Mouse (Mus musculus): ENCODE data around the gene Krt75. TPM values are rescaled to one million over a fixed set of nuclear protein-coding genes. Genes with fewer than 3 reads are reported as not detected.

Krt75 gene
- 0.20 and 0.24 TPM in 2 replicates for polyA plus RNA-seq (2015; fragmentation: Nextera tagmentation; extraction: Ambion mirVana)

DNA sequence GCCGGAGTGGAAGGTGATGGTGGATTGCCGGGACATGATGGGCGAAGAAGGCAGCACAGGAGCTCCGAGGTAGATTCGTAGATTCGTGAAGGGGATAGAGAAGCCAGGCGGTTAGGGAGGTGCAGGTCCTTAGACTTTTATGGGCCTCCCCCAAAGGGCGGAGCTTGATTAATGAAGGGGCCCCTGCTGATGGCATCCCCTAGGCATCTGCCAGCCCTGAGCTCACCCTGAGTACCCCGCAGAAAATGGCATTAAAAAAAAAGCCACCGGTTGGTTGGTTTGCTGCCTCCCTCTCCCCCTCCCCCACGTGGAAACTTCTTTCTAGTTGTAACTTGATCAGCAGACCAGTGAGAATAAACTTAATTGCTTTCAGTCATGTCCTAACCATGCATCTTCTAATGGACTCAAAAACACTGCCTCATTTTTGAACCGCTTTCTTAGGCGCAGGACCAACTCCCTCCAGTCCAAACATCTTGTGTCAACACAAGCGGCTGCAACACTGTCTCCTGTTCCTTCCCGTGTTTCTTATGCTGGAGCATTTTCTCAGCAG lies at the start of gene Krt75:
TSS of gene Krt75 (minus strand) at position 109 of the 550 bp plus-strand sequence.
- H3K4me3 ChIP-seq (ENCODE audit: low read length) = no peak within 1 kb of the TSS
- H3K9ac ChIP-seq (ENCODE audit: low read depth, low read length) = no peak within 1 kb of the TSS
- H3K9me3 ChIP-seq (ENCODE audit: control insufficient read depth, low read length) = no peaks in the 10 kb centered on the region
- no peaks in the 10 kb centered on the region for H3K4me1 ChIP-seq (ENCODE audit: control insufficient read depth, insufficient read depth, low read depth, low read length)
- H3K27ac ChIP-seq (ENCODE audit: low read depth, low read length) = no peak within 1 kb of the TSS
- H3K4me2 ChIP-seq (ENCODE audit: low read length) = no peak within 1 kb of the TSS
- no peaks in the 10 kb centered on the region for H3K36me3 ChIP-seq (ENCODE audit: control insufficient read depth, insufficient read depth, low read length)
- whole genome bisulfite sequencing = 75% methylated on average over 15 of the region's 15 CpGs
- no peak for ATAC-seq
- H3K27me3 ChIP-seq (replicated peaks; ENCODE audit: control insufficient read depth, insufficient read depth, low read length) = no peaks in the 10 kb centered on the region

DNA sequence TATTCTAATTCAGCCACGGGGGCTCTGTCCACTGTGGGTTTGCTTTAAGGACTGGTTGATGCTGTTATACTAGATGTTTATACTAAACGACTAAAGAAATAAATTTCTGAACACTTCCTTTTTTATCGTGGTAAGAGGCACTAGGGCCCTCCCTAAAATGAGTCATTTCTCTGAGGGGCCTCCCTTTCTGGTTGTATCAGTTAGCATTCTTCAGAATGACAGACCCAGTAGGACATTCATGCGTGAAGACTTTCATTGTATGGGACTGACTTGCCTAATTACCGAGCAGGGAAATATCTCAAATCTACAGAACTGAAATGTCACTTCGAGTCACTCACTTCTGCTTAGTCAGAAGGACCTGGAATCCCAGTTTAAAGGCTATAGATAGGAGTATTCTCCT lies 25.4 kb upstream of the Krt75 start:
- ATAC-seq = no peak
- no peak overlapping the region for H3K4me2 ChIP-seq (ENCODE audit: low read length)
- no peak overlapping the region for H3K9ac ChIP-seq (ENCODE audit: low read depth, low read length)
- WGBS = 54% methylated on average over 6 of the region's 6 CpGs
- H3K36me3 ChIP-seq (ENCODE audit: control insufficient read depth, insufficient read depth, low read length) = no peaks in the 10 kb centered on the region
- peaks cover under 1% of the 10 kb centered on the region; the same call in 1 of the 2 replicates for H3K9me3 ChIP-seq (ENCODE audit: control insufficient read depth, low read length)
- H3K27me3 ChIP-seq (replicated peaks; ENCODE audit: control insufficient read depth, insufficient read depth, low read length) = no peaks in the 10 kb centered on the region
- H3K27ac ChIP-seq (ENCODE audit: low read depth, low read length) = no peak overlapping the region
- H3K4me3 ChIP-seq (ENCODE audit: low read length) = no peak overlapping the region
- no peaks in the 10 kb centered on the region for H3K4me1 ChIP-seq (ENCODE audit: control insufficient read depth, insufficient read depth, low read depth, low read length)

- no peaks in the 10 kb centered on the region for H3K36me3 ChIP-seq (ENCODE audit: control insufficient read depth, insufficient read depth, low read length)
- H3K4me1 ChIP-seq (ENCODE audit: control insufficient read depth, insufficient read depth, low read depth, low read length) = no peaks in the 10 kb centered on the region
- H3K27me3 ChIP-seq (replicated peaks; ENCODE audit: control insufficient read depth, insufficient read depth, low read length) = no peaks in the 10 kb centered on the region
- 84% methylated on average over 10 of the region's 10 CpGs for WGBS
- no peak overlapping the region for H3K4me3 ChIP-seq (ENCODE audit: low read length)
- H3K27ac ChIP-seq (ENCODE audit: low read depth, low read length) = no peak overlapping the region
- no peak overlapping the region for H3K9ac ChIP-seq (ENCODE audit: low read depth, low read length)
- ATAC-seq = no peak
- no peak overlapping the region for H3K4me2 ChIP-seq (ENCODE audit: low read length)
- H3K9me3 ChIP-seq (ENCODE audit: control insufficient read depth, low read length) = no peaks in the 10 kb centered on the region
Observed at GRCm38 (mm10) chr15:101588216-101588615, 14.5 kb upstream of the Krt75 start.

DNA sequence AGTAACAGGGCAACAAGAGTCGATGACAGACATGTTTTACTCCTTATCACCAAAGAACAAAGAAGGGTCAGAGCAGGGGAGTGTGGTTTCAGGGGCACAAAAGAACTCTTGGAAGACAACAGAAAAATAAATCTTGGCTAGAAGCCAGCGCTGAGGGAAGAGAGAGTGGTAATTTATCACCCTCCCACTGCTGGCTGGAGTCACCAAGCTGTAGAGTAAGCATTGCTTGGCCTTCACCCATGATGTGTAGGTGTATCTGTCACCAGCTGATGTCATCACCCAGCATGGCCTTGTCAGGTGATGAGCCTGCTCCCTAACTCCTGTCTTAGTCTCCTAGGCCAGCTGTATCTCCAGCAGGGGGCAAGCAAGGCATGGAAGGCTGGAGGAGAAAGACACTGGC lies 10.8 kb upstream of the Krt75 start:
- 49% methylated on average over 2 of the region's 2 CpGs for WGBS
- no peaks in the 10 kb centered on the region for H3K4me1 ChIP-seq (ENCODE audit: control insufficient read depth, insufficient read depth, low read depth, low read length)
- H3K9ac ChIP-seq (ENCODE audit: low read depth, low read length) = no peak overlapping the region
- no peaks in the 10 kb centered on the region for H3K9me3 ChIP-seq (ENCODE audit: control insufficient read depth, low read length)
- no peak overlapping the region for H3K27ac ChIP-seq (ENCODE audit: low read depth, low read length)
- H3K4me2 ChIP-seq (ENCODE audit: low read length) = no peak overlapping the region
- no peak for ATAC-seq
- H3K27me3 ChIP-seq (replicated peaks; ENCODE audit: control insufficient read depth, insufficient read depth, low read length) = no peaks in the 10 kb centered on the region
- H3K4me3 ChIP-seq (ENCODE audit: low read length) = no peak overlapping the region
- no peaks in the 10 kb centered on the region for H3K36me3 ChIP-seq (ENCODE audit: control insufficient read depth, insufficient read depth, low read length)

DNA sequence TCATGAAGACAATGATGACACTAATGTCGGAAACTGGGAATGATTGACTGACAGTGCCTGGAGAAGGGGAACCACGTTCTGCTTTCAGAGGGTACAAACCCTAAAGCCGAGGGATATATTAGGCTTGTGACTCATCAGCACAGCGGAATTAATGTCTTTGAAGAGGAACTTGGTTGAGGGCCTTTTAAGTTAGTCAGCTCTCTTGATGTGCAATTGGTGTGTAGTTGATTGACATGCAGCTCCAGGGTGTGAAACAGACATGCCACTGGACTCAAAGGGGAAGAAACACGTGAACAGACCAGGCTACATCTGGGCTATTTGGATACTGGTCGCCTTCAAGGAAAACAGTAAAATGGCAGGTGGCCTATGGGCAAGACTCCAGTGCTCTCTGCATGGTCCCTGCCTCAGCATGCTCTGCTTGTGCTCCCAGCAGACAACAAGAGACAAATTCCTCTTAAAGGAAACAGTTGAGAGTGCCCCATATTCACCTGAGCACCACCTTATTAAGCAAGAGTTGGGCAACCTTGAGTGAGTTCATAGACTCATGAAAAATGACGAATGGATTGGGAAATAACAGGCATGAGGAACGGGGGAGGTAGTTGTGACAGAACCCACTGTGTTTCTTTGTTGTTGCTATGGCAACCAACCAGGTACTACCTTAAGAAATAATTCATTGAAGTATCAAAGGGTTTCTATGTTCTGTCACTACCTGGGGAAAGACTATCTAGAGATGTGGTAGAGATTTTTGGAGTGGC lies 9.7 kb upstream of the Krt75 start:
- no peak for ATAC-seq
- H3K27me3 ChIP-seq (replicated peaks; ENCODE audit: control insufficient read depth, insufficient read depth, low read length) = no peaks in the 10 kb centered on the region
- no peaks in the 10 kb centered on the region for H3K9me3 ChIP-seq (ENCODE audit: control insufficient read depth, low read length)
- H3K4me2 ChIP-seq (ENCODE audit: low read length) = no peak overlapping the region
- WGBS = 85% methylated on average over 8 of the region's 8 CpGs
- H3K4me1 ChIP-seq (ENCODE audit: control insufficient read depth, insufficient read depth, low read depth, low read length) = no peaks in the 10 kb centered on the region
- no peak overlapping the region for H3K27ac ChIP-seq (ENCODE audit: low read depth, low read length)
- H3K36me3 ChIP-seq (ENCODE audit: control insufficient read depth, insufficient read depth, low read length) = no peaks in the 10 kb centered on the region
- H3K9ac ChIP-seq (ENCODE audit: low read depth, low read length) = no peak overlapping the region
- H3K4me3 ChIP-seq (ENCODE audit: low read length) = no peak overlapping the region

- Histone ChIP-seq H3K27me3 (replicated peaks; ENCODE audit: control insufficient read depth, insufficient read depth, low read length) (no peaks in the 10 kb centered on the region), H3K36me3 (ENCODE audit: control insufficient read depth, insufficient read depth, low read length) (no peaks in the 10 kb centered on the region), H3K4me2 (ENCODE audit: low read length) (no peak overlapping the region), H3K4me1 (ENCODE audit: control insufficient read depth, insufficient read depth, low read depth, low read length) (no peaks in the 10 kb centered on the region), H3K9ac (ENCODE audit: low read depth, low read length) (no peak overlapping the region), H3K9me3 (ENCODE audit: control insufficient read depth, low read length) (no peaks in the 10 kb centered on the region), H3K4me3 (ENCODE audit: low read length) (no peak overlapping the region), H3K27ac (ENCODE audit: low read depth, low read length) (no peak overlapping the region)
- WGBS = 78% methylated on average over 3 of the region's 3 CpGs
- no peak for ATAC-seq
Observed at GRCm38 (mm10) chr15:101581701-101582100, 8.0 kb upstream of the Krt75 start.

DNA sequence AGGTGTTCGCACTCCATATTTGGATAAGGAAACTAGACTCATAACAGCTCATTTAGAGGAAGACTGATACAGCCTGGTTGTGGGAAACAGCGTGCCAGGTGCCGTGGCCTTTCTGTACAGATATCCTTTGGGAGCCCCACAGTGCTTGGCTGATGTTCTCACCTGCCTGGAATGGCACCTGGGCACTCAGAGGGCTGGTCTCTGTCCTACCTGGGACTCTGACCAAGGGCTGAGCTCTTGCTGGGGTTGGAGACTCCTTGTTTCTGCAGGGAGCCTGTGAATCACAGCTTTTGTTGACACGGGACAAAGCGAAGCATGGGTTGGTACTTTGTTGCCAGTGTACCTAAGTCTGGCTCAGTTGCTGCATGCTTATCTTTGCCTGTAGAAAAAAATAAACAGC lies 1.8 kb upstream of the Krt75 start:
- 86% methylated on average over 5 of the region's 5 CpGs for WGBS
- Histone ChIP-seq H3K36me3 (ENCODE audit: control insufficient read depth, insufficient read depth, low read length) (no peaks in the 10 kb centered on the region), H3K4me1 (ENCODE audit: control insufficient read depth, insufficient read depth, low read depth, low read length) (no peaks in the 10 kb centered on the region)

GRCm38 (mm10) chr15:101567780-101568179 lies 5.9 kb downstream of the Krt75 start:
- H3K4me3 ChIP-seq (ENCODE audit: low read length) = no peak overlapping the region
- no peak overlapping the region for H3K4me2 ChIP-seq (ENCODE audit: low read length)
- no peaks in the 10 kb centered on the region for H3K4me1 ChIP-seq (ENCODE audit: control insufficient read depth, insufficient read depth, low read depth, low read length)
- no peaks in the 10 kb centered on the region for H3K9me3 ChIP-seq (ENCODE audit: control insufficient read depth, low read length)
- H3K27ac ChIP-seq (ENCODE audit: low read depth, low read length) = no peak overlapping the region
- 51% methylated on average over 7 of the region's 7 CpGs for WGBS
- H3K36me3 ChIP-seq (ENCODE audit: control insufficient read depth, insufficient read depth, low read length) = no peaks in the 10 kb centered on the region
- H3K9ac ChIP-seq (ENCODE audit: low read depth, low read length) = no peak overlapping the region
- no peaks in the 10 kb centered on the region for H3K27me3 ChIP-seq (replicated peaks; ENCODE audit: control insufficient read depth, insufficient read depth, low read length)
- no peak for ATAC-seq

More for the DNA sequence above, 1.8 kb upstream of the Krt75 start:
- Histone ChIP-seq H3K27me3 (replicated peaks; ENCODE audit: control insufficient read depth, insufficient read depth, low read length) (no peaks in the 10 kb centered on the region), H3K4me2 (ENCODE audit: low read length) (no peak overlapping the region), H3K9ac (ENCODE audit: low read depth, low read length) (no peak overlapping the region), H3K9me3 (ENCODE audit: control insufficient read depth, low read length) (no peaks in the 10 kb centered on the region), H3K4me3 (ENCODE audit: low read length) (no peak overlapping the region), H3K27ac (ENCODE audit: low read depth, low read length) (no peak overlapping the region)
- ATAC-seq = no peak

GRCm38 (mm10) chr15:101562850-101563249 lies 10.9 kb downstream of the Krt75 start, which contains the start of gene Krt90:
Gene Krt90 (minus strand): TSS chr15:101562950.
- Histone ChIP-seq H3K4me2 (ENCODE audit: low read length) (no peak within 1 kb of the TSS), H3K9me3 (ENCODE audit: control insufficient read depth, low read length) (no peaks in the 10 kb centered on the region), H3K4me1 (ENCODE audit: control insufficient read depth, insufficient read depth, low read depth, low read length) (no peaks in the 10 kb centered on the region; the same call in 1 of the 2 replicates), H3K9ac (ENCODE audit: low read depth, low read length) (no peak within 1 kb of the TSS), H3K4me3 (ENCODE audit: low read length) (no peak within 1 kb of the TSS), H3K36me3 (ENCODE audit: control insufficient read depth, insufficient read depth, low read length) (no peaks in the 10 kb centered on the region), H3K27me3 (replicated peaks; ENCODE audit: control insufficient read depth, insufficient read depth, low read length) (no peaks in the 10 kb centered on the region), H3K27ac (ENCODE audit: low read depth, low read length) (no peak within 1 kb of the TSS)
- WGBS = 74% methylated on average over 5 of the region's 5 CpGs
- ATAC-seq = no peak

Measured in hindbrain, embryonic 16.5 days (tissue).